Mouse (Mus musculus) forebrain, embryonic 10.5 days (tissue): ENCODE measurements at regions not wholly inside any gene's neighbourhood (a gene's known extent, or its start where the extent isn't known, plus 50 kb on each side); places are given as distances from the start of the nearest gene placed in this dataset.

Experiments
- DNase-seq: peaks from one replicate; pipeline ENCODE4 v3.0.0-alpha.2; 2017; ENCODE audit warnings: low spot score; ENCODE audit errors: extremely low spot score
- H3K27ac ChIP-seq: fragments of 300-500 bp; sonication (generic); 2 replicates; pipeline ENCODE4 v1.5.1; 2016; ENCODE audit warnings: mild to moderate bottlenecking
- H3K27me3 ChIP-seq: fragments of 300-500 bp; sonication (generic); 2 replicates; pipeline ENCODE4 v1.6.1; 2016; ENCODE audit warnings: mild to moderate bottlenecking; ENCODE audit not compliant: poor library complexity, severe bottlenecking
- H3K36me3 ChIP-seq: fragments of 300-500 bp; sonication (generic); replicated peaks from 2 replicates; pipeline ENCODE4 v1.6.1; 2016; ENCODE audit warnings: mild to moderate bottlenecking, moderate library complexity
- H3K4me1 ChIP-seq: fragments of 300-500 bp; sonication (generic); 2 replicates; pipeline ENCODE4 v1.6.1; 2016
- H3K4me3 ChIP-seq: fragments of 300-500 bp; sonication (generic); 2 replicates; pipeline ENCODE4 v1.5.1; 2016; ENCODE audit warnings: mild to moderate bottlenecking, moderate library complexity
- H3K9me3 ChIP-seq: fragments of 300-500 bp; sonication (generic); 2 replicates; pipeline ENCODE4 v1.6.1; 2016; ENCODE audit warnings: mild to moderate bottlenecking, moderate library complexity
- WGBS: fragments of 180-500 bp; shearing (Covaris S2); methylation state at CpG from one replicate; pipeline ENCODE4 v1.1.7; 2016; 5-methylcytosine and 5-hydroxymethylcytosine counted together

GRCm38 (mm10) chr11:64833786-64834185 lies 145.1 kb upstream of the Elac2 start:
- no peak for DNase-seq
- peaks cover 10% of the 10 kb centered on the region; the same call in 1 of the 2 replicates for H3K27me3 ChIP-seq
- no peak overlapping the region for H3K4me3 ChIP-seq
- WGBS, result 65% methylated on average over 3 of the region's 3 CpGs
- peaks cover 24% of the 10 kb centered on the region for H3K4me1 ChIP-seq
- no peak overlapping the region for H3K27ac ChIP-seq
- no peaks in the 10 kb centered on the region for H3K9me3 ChIP-seq
- no peaks in the 10 kb centered on the region for H3K36me3 ChIP-seq

- Histone ChIP-seq H3K27ac (no peak overlapping the region), H3K4me1 (peaks cover 24% of the 10 kb centered on the region), H3K36me3 (no peaks in the 10 kb centered on the region), H3K4me3 (no peak overlapping the region), H3K27me3 (peaks cover 3% of the 10 kb centered on the region; the same call in 1 of the 2 replicates), H3K9me3 (no peaks in the 10 kb centered on the region)
- 82% methylated on average over 8 of the region's 8 CpGs for WGBS
- DNase-seq, result no peak
Observed at GRCm38 (mm10) chr11:64836771-64837170, 142.1 kb upstream of the Elac2 start.

GRCm38 (mm10) chr11:64841092-64841491 lies 137.7 kb upstream of the Elac2 start:
- 93% methylated on average over 2 of the region's 2 CpGs for WGBS
- Histone ChIP-seq H3K36me3 (no peaks in the 10 kb centered on the region), H3K27me3 (no peaks in the 10 kb centered on the region), H3K4me1 (peaks cover 10% of the 10 kb centered on the region), H3K4me3 (no peak overlapping the region), H3K9me3 (no peaks in the 10 kb centered on the region), H3K27ac (no peak overlapping the region)
- no peak for DNase-seq

GRCm38 (mm10) chr11:64842775-64843530 lies 135.9 kb upstream of the Elac2 start:
- no peak for DNase-seq
- peaks cover 10% of the 10 kb centered on the region for H3K4me1 ChIP-seq
- WGBS, result 76% methylated on average over 18 of the region's 18 CpGs
- H3K27ac ChIP-seq, result peak overlapping the region; percentile 44; the same call in 1 of the 2 replicates
- no peak overlapping the region for H3K4me3 ChIP-seq
- no peaks in the 10 kb centered on the region for H3K9me3 ChIP-seq
- no peaks in the 10 kb centered on the region for H3K27me3 ChIP-seq
- H3K36me3 ChIP-seq, result no peaks in the 10 kb centered on the region

- 86% methylated on average over 7 of the region's 7 CpGs for WGBS
Observed at GRCm38 (mm10) chr11:64846577-64847147, 132.2 kb upstream of the Elac2 start.

GRCm38 (mm10) chr11:64859636-64860035 lies 119.2 kb upstream of the Elac2 start:
- Histone ChIP-seq H3K27me3 (no peaks in the 10 kb centered on the region), H3K36me3 (no peaks in the 10 kb centered on the region), H3K9me3 (no peaks in the 10 kb centered on the region), H3K4me3 (no peak overlapping the region), H3K4me1 (no peaks in the 10 kb centered on the region), H3K27ac (no peak overlapping the region)
- no peak for DNase-seq
- WGBS, result 71% methylated on average over 3 of the region's 3 CpGs

More at GRCm38 (mm10) chr11:64846577-64847147, 132.2 kb upstream of the Elac2 start:
- no peak overlapping the region for H3K27ac ChIP-seq
- H3K36me3 ChIP-seq, result no peaks in the 10 kb centered on the region
- no peaks in the 10 kb centered on the region for H3K27me3 ChIP-seq
- H3K4me1 ChIP-seq, result peaks cover 10% of the 10 kb centered on the region
- H3K9me3 ChIP-seq, result no peaks in the 10 kb centered on the region
- H3K4me3 ChIP-seq, result no peak overlapping the region
- no peak for DNase-seq

GRCm38 (mm10) chr11:64880674-64881073 lies 98.2 kb upstream of the Elac2 start:
- Histone ChIP-seq H3K36me3 (no peaks in the 10 kb centered on the region), H3K4me1 (no peaks in the 10 kb centered on the region; the same call in 1 of the 2 replicates), H3K9me3 (no peaks in the 10 kb centered on the region), H3K27me3 (no peaks in the 10 kb centered on the region), H3K27ac (no peak overlapping the region), H3K4me3 (no peak overlapping the region)
- 63% methylated on average over 8 of the region's 8 CpGs for WGBS
- DNase-seq, result no peak

GRCm38 (mm10) chr11:64884518-64884917 lies 94.3 kb upstream of the Elac2 start:
- WGBS, result 63% methylated on average over 2 of the region's 2 CpGs
- no peaks in the 10 kb centered on the region; the same call in 1 of the 2 replicates for H3K4me1 ChIP-seq
- no peak for DNase-seq
- no peaks in the 10 kb centered on the region for H3K36me3 ChIP-seq
- H3K27ac ChIP-seq, result no peak overlapping the region
- H3K9me3 ChIP-seq, result no peaks in the 10 kb centered on the region
- no peak overlapping the region for H3K4me3 ChIP-seq
- H3K27me3 ChIP-seq, result peaks cover 9% of the 10 kb centered on the region; the same call in 1 of the 2 replicates

- 83% methylated on average over 11 of the region's 11 CpGs for WGBS
- no peaks in the 10 kb centered on the region for H3K36me3 ChIP-seq
- no peaks in the 10 kb centered on the region; the same call in 1 of the 2 replicates for H3K4me1 ChIP-seq
- DNase-seq, result no peak
- no peaks in the 10 kb centered on the region for H3K9me3 ChIP-seq
- no peak overlapping the region for H3K27ac ChIP-seq
- no peak overlapping the region for H3K4me3 ChIP-seq
- H3K27me3 ChIP-seq, result peaks cover 9% of the 10 kb centered on the region; the same call in 1 of the 2 replicates
Observed at GRCm38 (mm10) chr11:64889335-64890020, 89.4 kb upstream of the Elac2 start.

GRCm38 (mm10) chr11:64890776-64891175 lies 88.1 kb upstream of the Elac2 start:
- no peaks in the 10 kb centered on the region for H3K36me3 ChIP-seq
- no peaks in the 10 kb centered on the region for H3K9me3 ChIP-seq
- no peaks in the 10 kb centered on the region for H3K4me1 ChIP-seq
- H3K4me3 ChIP-seq, result no peak overlapping the region
- WGBS, result 36% methylated on average over 3 of the region's 3 CpGs
- H3K27ac ChIP-seq, result no peak overlapping the region
- DNase-seq, result peak; percentile 41
- peaks cover 9% of the 10 kb centered on the region; the same call in 1 of the 2 replicates for H3K27me3 ChIP-seq

- no peak overlapping the region for H3K27ac ChIP-seq
- H3K4me1 ChIP-seq, result peaks cover 17% of the 10 kb centered on the region
- H3K9me3 ChIP-seq, result no peaks in the 10 kb centered on the region
- no peak overlapping the region for H3K4me3 ChIP-seq
- no peaks in the 10 kb centered on the region for H3K36me3 ChIP-seq
- no peak for DNase-seq
- 91% methylated on average over 14 of the region's 14 CpGs for WGBS
- H3K27me3 ChIP-seq, result peaks cover 23% of the 10 kb centered on the region
Observed at GRCm38 (mm10) chr11:64895804-64896466, 82.9 kb upstream of the Elac2 start.

GRCm38 (mm10) chr11:64898758-64899586 lies 79.9 kb upstream of the Elac2 start:
- Histone ChIP-seq H3K36me3 (no peaks in the 10 kb centered on the region), H3K9me3 (no peaks in the 10 kb centered on the region), H3K27ac (no peak overlapping the region), H3K4me1 (peaks cover 17% of the 10 kb centered on the region), H3K27me3 (peaks cover 47% of the 10 kb centered on the region), H3K4me3 (no peak overlapping the region)
- WGBS, result 45% methylated on average over 17 of the region's 17 CpGs
- peak; percentile 68 for DNase-seq
